Mouse (Mus musculus) midbrain, embryonic 15.5 days (tissue): ENCODE measurements around the gene Pcnx. TPM values are rescaled to one million over a fixed set of nuclear protein-coding genes. Genes with fewer than 3 reads are reported as not detected.
A peak's percentile ranks its signal among the peaks of the same experiment; 100 is the strongest.

Source experiments
- ATAC-seq: fragments of 200-750 bp; cut with Nextera tagmentation; replicated peaks from 2 replicates; pipeline ENCODE4 v1.8.0; 2017; ENCODE audit warnings: moderate TSS enrichment
- H3K27ac ChIP-seq: fragments of 300-500 bp; sonication (generic); 2 replicates; pipeline ENCODE4 v1.5.1; 2015; ENCODE audit warnings: mild to moderate bottlenecking, inconsistent platforms
- H3K27me3 ChIP-seq: fragments of 300-500 bp; sonication (generic); replicated peaks from 2 replicates; pipeline ENCODE4 v1.6.1; 2015; ENCODE audit warnings: inconsistent platforms
- H3K36me3 ChIP-seq: fragments of 300-500 bp; sonication (generic); replicated peaks from 2 replicates; pipeline ENCODE4 v1.6.1; 2015; ENCODE audit warnings: inconsistent platforms
- H3K4me1 ChIP-seq: fragments of 300-500 bp; sonication (generic); 2 replicates; pipeline ENCODE4 v1.6.1; 2015; ENCODE audit warnings: inconsistent platforms
- H3K4me2 ChIP-seq: fragments of 300-500 bp; sonication (generic); 2 replicates; pipeline ENCODE4 v1.6.1; 2015; ENCODE audit warnings: inconsistent platforms, mild to moderate bottlenecking, moderate library complexity
- H3K4me3 ChIP-seq: fragments of 300-500 bp; sonication (generic); 2 replicates; pipeline ENCODE4 v1.5.1; 2015; ENCODE audit warnings: mild to moderate bottlenecking, inconsistent platforms
- H3K9ac ChIP-seq: fragments of 300-500 bp; sonication (generic); 2 replicates; pipeline ENCODE4 v1.6.1; 2015; ENCODE audit warnings: mild to moderate bottlenecking, inconsistent platforms
- H3K9me3 ChIP-seq: fragments of 300-500 bp; sonication (generic); 2 replicates; pipeline ENCODE4 v1.6.1; 2016; ENCODE audit warnings: inconsistent platforms
- WGBS: fragments of 180-500 bp; shearing (Covaris S2); methylation state at CpG from one replicate; pipeline ENCODE4 v1.1.7; 2015; ENCODE audit warnings: mixed read lengths; 5-methylcytosine and 5-hydroxymethylcytosine counted together
- polyA plus RNA-seq: library from polyadenylated mRNA; unstranded; fragments of >200 nt; fragmentation: Nextera tagmentation; extraction: Ambion mirVana; gene quantifications from 2 replicates; pipeline ENCODE4 v1.2.1, GENCODE M21; 2015

The Pcnx gene
- polyA plus RNA-seq, 1 experiment from 2014 or later = 12.2 TPM

- Histone ChIP-seq H3K9me3 (no peaks in the 10 kb centered on the region), H3K4me2 (no peak overlapping the region), H3K9ac (no peak overlapping the region), H3K4me3 (no peak overlapping the region), H3K27ac (no peak overlapping the region), H3K36me3 (peaks cover 9% of the 10 kb centered on the region; the same call in 1 of the 2 replicates), H3K4me1 (no peaks in the 10 kb centered on the region), H3K27me3 (no peaks in the 10 kb centered on the region)
- peak; percentile 56; the same call in 1 of the 2 replicates for ATAC-seq
- WGBS = 59% methylated on average over 2 of the region's 2 CpGs
Measured at GRCm38 (mm10) chr12:81915176-81915950, 55.5 kb downstream of the Pcnx start.

- ATAC-seq = no peak
- Histone ChIP-seq H3K4me2 (no peak overlapping the region), H3K27ac (no peak overlapping the region), H3K9me3 (no peaks in the 10 kb centered on the region), H3K4me3 (no peak overlapping the region), H3K36me3 (peaks cover 7% of the 10 kb centered on the region; the same call in 1 of the 2 replicates), H3K9ac (no peak overlapping the region), H3K27me3 (no peaks in the 10 kb centered on the region), H3K4me1 (no peaks in the 10 kb centered on the region)
- 88% methylated on average over 12 of the region's 12 CpGs for WGBS
Measured at GRCm38 (mm10) chr12:81918346-81918745, 58.5 kb downstream of the Pcnx start.

- no peaks in the 10 kb centered on the region for H3K27me3 ChIP-seq
- H3K4me3 ChIP-seq = no peak overlapping the region
- no peak overlapping the region for H3K9ac ChIP-seq
- ATAC-seq = no peak
- H3K9me3 ChIP-seq = no peaks in the 10 kb centered on the region
- peaks cover 7% of the 10 kb centered on the region; the same call in 1 of the 2 replicates for H3K36me3 ChIP-seq
- no peak overlapping the region for H3K27ac ChIP-seq
- no peak overlapping the region for H3K4me2 ChIP-seq
- H3K4me1 ChIP-seq = no peaks in the 10 kb centered on the region
- 95% methylated on average over 14 of the region's 14 CpGs for WGBS
Measured at GRCm38 (mm10) chr12:81918886-81919285, 59.1 kb downstream of the Pcnx start.

GRCm38 (mm10) chr12:81920027-81920426, 60.2 kb downstream of the Pcnx start:
- Histone ChIP-seq H3K9me3 (no peaks in the 10 kb centered on the region), H3K4me3 (no peak overlapping the region), H3K4me2 (no peak overlapping the region), H3K27ac (no peak overlapping the region), H3K36me3 (peaks cover 4% of the 10 kb centered on the region; the same call in 1 of the 2 replicates), H3K27me3 (no peaks in the 10 kb centered on the region), H3K9ac (no peak overlapping the region), H3K4me1 (no peaks in the 10 kb centered on the region)
- no peak for ATAC-seq
- WGBS = 91% methylated on average over 10 of the region's 10 CpGs

GRCm38 (mm10) chr12:81920614-81921013, 60.8 kb downstream of the Pcnx start:
- H3K36me3 ChIP-seq = peaks cover 4% of the 10 kb centered on the region; the same call in 1 of the 2 replicates
- no peak overlapping the region for H3K9ac ChIP-seq
- ATAC-seq = no peak
- no peaks in the 10 kb centered on the region for H3K4me1 ChIP-seq
- WGBS = 92% methylated on average over 2 of the region's 2 CpGs
- no peaks in the 10 kb centered on the region for H3K27me3 ChIP-seq
- H3K9me3 ChIP-seq = no peaks in the 10 kb centered on the region
- H3K4me3 ChIP-seq = no peak overlapping the region
- no peak overlapping the region for H3K4me2 ChIP-seq
- no peak overlapping the region for H3K27ac ChIP-seq

GRCm38 (mm10) chr12:81921785-81922184, 62.0 kb downstream of the Pcnx start:
- Histone ChIP-seq H3K4me2 (no peak overlapping the region), H3K4me3 (no peak overlapping the region), H3K9me3 (no peaks in the 10 kb centered on the region), H3K27ac (no peak overlapping the region), H3K4me1 (no peaks in the 10 kb centered on the region), H3K27me3 (no peaks in the 10 kb centered on the region), H3K36me3 (peaks cover 4% of the 10 kb centered on the region; the same call in 1 of the 2 replicates), H3K9ac (no peak overlapping the region)
- 93% methylated on average over 4 of the region's 4 CpGs for WGBS
- ATAC-seq = no peak

- Histone ChIP-seq H3K4me1 (peaks cover 5% of the 10 kb centered on the region; the same call in 1 of the 2 replicates), H3K27ac (no peak overlapping the region), H3K9ac (no peak overlapping the region), H3K4me3 (no peak overlapping the region), H3K36me3 (peaks cover 4% of the 10 kb centered on the region; the same call in 1 of the 2 replicates), H3K9me3 (no peaks in the 10 kb centered on the region), H3K27me3 (no peaks in the 10 kb centered on the region), H3K4me2 (no peak overlapping the region)
- 50% methylated on average over 3 of the region's 3 CpGs for WGBS
- no peak for ATAC-seq
Measured at GRCm38 (mm10) chr12:81922838-81923237, 63.0 kb downstream of the Pcnx start.

GRCm38 (mm10) chr12:81927163-81927562, 67.3 kb downstream of the Pcnx start:
- WGBS = 91% methylated on average over 5 of the region's 5 CpGs
- H3K4me3 ChIP-seq = no peak overlapping the region
- no peaks in the 10 kb centered on the region for H3K36me3 ChIP-seq
- no peaks in the 10 kb centered on the region for H3K9me3 ChIP-seq
- no peak for ATAC-seq
- no peak overlapping the region for H3K27ac ChIP-seq
- H3K27me3 ChIP-seq = no peaks in the 10 kb centered on the region
- H3K9ac ChIP-seq = no peak overlapping the region
- peaks cover 9% of the 10 kb centered on the region; the same call in 1 of the 2 replicates for H3K4me1 ChIP-seq
- no peak overlapping the region for H3K4me2 ChIP-seq

- H3K4me3 ChIP-seq = no peak overlapping the region
- no peaks in the 10 kb centered on the region for H3K36me3 ChIP-seq
- H3K9ac ChIP-seq = no peak overlapping the region
- no peak overlapping the region for H3K4me2 ChIP-seq
- 80% methylated on average over 19 of the region's 19 CpGs for WGBS
- ATAC-seq = no peak
- H3K4me1 ChIP-seq = peaks cover 9% of the 10 kb centered on the region; the same call in 1 of the 2 replicates
- no peaks in the 10 kb centered on the region for H3K27me3 ChIP-seq
- H3K27ac ChIP-seq = 0 out of 2 replicates have a peak overlapping the region, but pooled peaks have one; percentile 26
- H3K9me3 ChIP-seq = no peaks in the 10 kb centered on the region
Measured at GRCm38 (mm10) chr12:81927643-81928381, 68.0 kb downstream of the Pcnx start.

- Histone ChIP-seq H3K4me3 (no peak overlapping the region), H3K27me3 (no peaks in the 10 kb centered on the region), H3K27ac (no peak overlapping the region), H3K36me3 (no peaks in the 10 kb centered on the region), H3K4me1 (peaks cover 9% of the 10 kb centered on the region; the same call in 1 of the 2 replicates), H3K9me3 (no peaks in the 10 kb centered on the region), H3K9ac (no peak overlapping the region), H3K4me2 (no peak overlapping the region)
- 87% methylated on average over 6 of the region's 6 CpGs for WGBS
- ATAC-seq = no peak
Measured at GRCm38 (mm10) chr12:81928382-81928770, 68.6 kb downstream of the Pcnx start.

- 72% methylated on average over 13 of the region's 13 CpGs for WGBS
- ATAC-seq = no peak
- H3K9me3 ChIP-seq = no peaks in the 10 kb centered on the region
Measured at GRCm38 (mm10) chr12:81932015-81932414, 72.2 kb downstream of the Pcnx start.

GRCm38 (mm10) chr12:81933430-81933829, 73.6 kb downstream of the Pcnx start:
- no peaks in the 10 kb centered on the region for H3K36me3 ChIP-seq

More at GRCm38 (mm10) chr12:81932015-81932414, 72.2 kb downstream of the Pcnx start:
- Histone ChIP-seq H3K27me3 (no peaks in the 10 kb centered on the region), H3K4me1 (peaks cover 15% of the 10 kb centered on the region; the same call in 1 of the 2 replicates), H3K4me3 (no peak overlapping the region), H3K27ac (no peak overlapping the region), H3K9ac (no peak overlapping the region), H3K36me3 (no peaks in the 10 kb centered on the region), H3K4me2 (no peak overlapping the region)

More at GRCm38 (mm10) chr12:81933430-81933829, 73.6 kb downstream of the Pcnx start:
- H3K27ac ChIP-seq = no peak overlapping the region
- no peaks in the 10 kb centered on the region for H3K27me3 ChIP-seq
- no peak overlapping the region for H3K4me3 ChIP-seq
- H3K9ac ChIP-seq = no peak overlapping the region
- WGBS = 88% methylated on average over 5 of the region's 5 CpGs
- H3K4me2 ChIP-seq = no peak overlapping the region
- no peaks in the 10 kb centered on the region for H3K9me3 ChIP-seq
- H3K4me1 ChIP-seq = 0 out of 2 replicates have a peak, but pooled peaks cover 6% of the 10 kb centered on the region
- no peak for ATAC-seq
